In genomic region chr1:136116183-136116582, GRCm38 (mm10) we compare ENCODE assay signal across 10 mouse cellular contexts. TPM values are rescaled to one million over a fixed set of nuclear protein-coding genes. Genes with fewer than 3 reads are reported as not detected.
DNase-seq lines count a peak whose midpoint lies in the region; TF ChIP-seq lines count a peak whose summit lies in the region.
"Had no signal": no experiment of that assay in that cellular context is flagged by ENCODE, and none has a peak within 500 bp of the region (broad histone marks: within the 10 kb centered on the region; RNA-seq: fewer than 3 reads in every experiment).

No protein-coding gene starts in this region.

- TF ChIP-seq POLR2A in kidney, adult 2 months (IDR thresholded peaks at IDR 0.05; ENCODE audit: low read depth, low read length) = no peak
- TF ChIP-seq POLR2A in cortical plate, adult 2 months (IDR thresholded peaks at IDR 0.05; ENCODE audit: extremely low read depth, insufficient read depth, low read length) = no peak
- no peak for TF ChIP-seq POLR2A in lung, adult 2 months (IDR thresholded peaks at IDR 0.05; ENCODE audit: borderline replicate concordance, extremely low read depth, low read depth, low read length)

- H3K9me3 ChIP-seq in E14TG2a.4 (ENCODE audit: low read length) = peaks cover 3% of the 10 kb centered on the region; the same call in 1 of the 2 replicates
- H3K9me3 ChIP-seq: limb, embryonic 12.5 days; stomach, embryonic 15.5 days had no signal

- peak; percentile 81 for TF ChIP-seq CTCF in kidney, adult 2 months (conservative IDR thresholded peaks at IDR 0.05; ENCODE audit: insufficient read depth, insufficient read length, low read depth, low read length)
- TF ChIP-seq CTCF in C2C12 (IDR thresholded peaks at IDR 0.05; ENCODE audit: control insufficient read depth, insufficient read depth, insufficient read length) (peak; percentile 69), E14TG2a.4 (conservative IDR thresholded peaks at IDR 0.05; ENCODE audit: low read length) (peak; percentile 76)
- peak; percentile 72 for TF ChIP-seq CTCF in cortical plate, adult 2 months (IDR thresholded peaks at IDR 0.05; ENCODE audit: extremely low read depth, insufficient read depth, low read length)
- TF ChIP-seq CTCF in lung, adult 2 months (IDR thresholded peaks at IDR 0.05; ENCODE audit: insufficient read depth, low read length) = peak; percentile 85

- WGBS in kidney, adult 2 months = 27% methylated on average over 3 of the region's 3 CpGs
- 20% methylated on average over 3 of the region's 3 CpGs for WGBS in lung, adult 2 months

- H3K79me3 ChIP-seq in C2C12 (ENCODE audit: low read depth) = no peaks in the 10 kb centered on the region

- H3K4me1 ChIP-seq in kidney, adult 2 months (ENCODE audit: control insufficient read depth, insufficient read depth, low read length) = no peaks in the 10 kb centered on the region
- H3K4me1 ChIP-seq in E14TG2a.4 (replicated peaks; ENCODE audit: low read depth, low read length) = peaks cover 19% of the 10 kb centered on the region
- peaks cover 13% of the 10 kb centered on the region for H3K4me1 ChIP-seq in cortical plate, adult 2 months (ENCODE audit: control insufficient read depth, insufficient read depth, low read length)
- no peaks in the 10 kb centered on the region for H3K4me1 ChIP-seq in lung, adult 2 months (ENCODE audit: control insufficient read depth, insufficient read depth, low read length)

- no peak overlapping the region for H3ac ChIP-seq in C2C12 (ENCODE audit: control insufficient read depth, insufficient read length, low read depth)

- no peak overlapping the region for H3K27ac ChIP-seq in kidney, adult 2 months (ENCODE audit: insufficient read depth, low read depth, low read length)
- no peak overlapping the region for H3K27ac ChIP-seq in cortical plate, adult 2 months (ENCODE audit: insufficient read depth, low read length)
- H3K27ac ChIP-seq: limb, embryonic 12.5 days; stomach, embryonic 15.5 days had no signal

- DNase-seq in kidney, adult 2 months = peak; percentile 60
- DNase-seq in kidney, adult 11 months = no peak
- DNase-seq in lung, adult 2 months = peak; percentile 62
- DNase-seq in spleen, adult 12 weeks (ENCODE audit: low spot score) = peak; percentile 62

- no peaks in the 10 kb centered on the region for H3K27me3 ChIP-seq in kidney, adult 2 months (replicated peaks; ENCODE audit: control insufficient read depth, insufficient read depth, low read length)
- H3K27me3 ChIP-seq in C2C12 (ENCODE audit: control insufficient read depth, insufficient read depth, insufficient read length) (peaks cover 5% of the 10 kb centered on the region), E14TG2a.4 (ENCODE audit: insufficient read depth, low read length) (peaks cover 25% of the 10 kb centered on the region; the same call in 1 of the 2 replicates)
- H3K27me3 ChIP-seq: stomach, embryonic 15.5 days had no signal

- H3K79me2 ChIP-seq in C2C12 (ENCODE audit: control insufficient read depth, insufficient read depth) = no peaks in the 10 kb centered on the region

- no peaks in the 10 kb centered on the region for H3K36me3 ChIP-seq in kidney, adult 2 months (ENCODE audit: control insufficient read depth, insufficient read depth, low read length)
- H3K36me3 ChIP-seq in C2C12 (ENCODE audit: control insufficient read depth, insufficient read depth) (no peaks in the 10 kb centered on the region), E14TG2a.4 (ENCODE audit: insufficient read depth, low read length) (no peaks in the 10 kb centered on the region)
- H3K36me3 ChIP-seq: limb, embryonic 12.5 days; stomach, embryonic 15.5 days had no signal

- no peak overlapping the region for H3K4me3 ChIP-seq in kidney, adult 2 months (ENCODE audit: insufficient read depth, low read depth, low read length)
- no peak overlapping the region for H3K4me3 ChIP-seq in C2C12 (ENCODE audit: insufficient read depth, poor library complexity, severe bottlenecking)
- H3K4me3 ChIP-seq in E14TG2a.4 (replicated peaks; ENCODE audit: low read length) = no peak overlapping the region
- H3K4me3 ChIP-seq in cortical plate, adult 2 months (ENCODE audit: insufficient read depth, low read length) = no peak overlapping the region
- no peak overlapping the region for H3K4me3 ChIP-seq in lung, adult 2 months (replicated peaks; ENCODE audit: extremely low read depth, low read depth, low read length)
- H3K4me3 ChIP-seq: erythroblast, embryonic 14.5 days; limb, embryonic 12.5 days; stomach, embryonic 15.5 days had no signal

TF ChIP-seq in C2C12, 6 proteins besides CTCF, POLR2A, EP300 and RAD21:
- no peak for TF ChIP-seq MYOG (IDR thresholded peaks at IDR 0.05; ENCODE audit: control insufficient read depth, extremely low read depth, insufficient read length)
- no peak for TF ChIP-seq MAX (IDR thresholded peaks at IDR 0.05)
- no peak for TF ChIP-seq USF1 (IDR thresholded peaks at IDR 0.05; ENCODE audit: low read depth)
- no peak for TF ChIP-seq CEBPB (IDR thresholded peaks at IDR 0.05; ENCODE audit: low read depth)
- no peak for TF ChIP-seq FOSL1 (IDR thresholded peaks at IDR 0.05; ENCODE audit: insufficient read depth, low read length, poor library complexity, severe bottlenecking)
- TF ChIP-seq MYOD1 (IDR thresholded peaks at IDR 0.05; ENCODE audit: control insufficient read depth, insufficient read length, low read depth) = no peak
TF ChIP-seq in C2C12: peak in this region for 0.

RNA-seq across cellular contexts. Expression of gene Kif21b, which starts 15.0 kb away (rescaled TPM):
- 1.3 and 4.2 TPM in 2 replicates for polyA plus RNA-seq in kidney, adult 2 months (2012; rRNA removed)
- 0.66 TPM for polyA plus RNA-seq in C2C12 (2012; fragmentation: generic; extraction: Trizol)
- polyA plus RNA-seq in cortical plate, adult 2 months (2012; rRNA removed) = 42.5 and 44.4 TPM in 2 replicates
- polyA plus RNA-seq in lung, adult 2 months (2012; rRNA removed) = 12.1 and 14.4 TPM in 2 replicates
